Comparison of ENCODE assay signal across 9 mouse cellular contexts in the genomic region with DNA sequence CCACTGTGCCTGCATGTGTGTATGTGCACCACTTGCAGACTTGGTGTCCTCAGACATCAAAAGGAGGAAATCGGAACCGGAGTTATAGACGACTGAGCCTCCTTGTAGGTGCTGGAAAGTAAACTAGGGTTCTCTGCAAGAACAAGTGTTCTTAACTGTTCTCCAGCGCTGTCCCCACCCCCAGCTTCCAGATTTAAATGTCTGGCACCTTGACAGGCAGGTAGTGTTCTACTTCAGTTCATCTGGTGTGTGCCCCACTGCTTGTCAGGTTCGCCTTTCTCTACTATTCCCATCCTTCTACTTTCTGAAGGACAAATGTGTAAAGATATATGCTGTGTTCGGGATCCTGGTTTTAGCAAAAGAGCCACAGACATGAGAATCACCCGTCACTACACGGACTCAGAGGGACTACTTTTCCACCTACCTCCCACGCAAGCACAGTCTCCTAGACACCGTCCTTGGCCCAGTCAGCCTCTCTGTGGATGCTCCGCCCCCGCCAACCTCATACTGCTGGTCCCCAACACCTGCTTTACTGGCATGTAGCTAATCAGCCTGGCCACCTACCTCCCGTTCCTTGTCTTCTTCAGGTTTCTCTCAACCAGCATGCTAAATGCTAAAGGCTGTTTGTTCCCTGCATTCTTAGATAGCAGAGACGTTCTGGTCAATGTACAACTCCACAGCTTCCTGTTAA. TPM values are rescaled to one million over a fixed set of nuclear protein-coding genes. Genes with fewer than 3 reads are reported as not detected.
DNase-seq lines count a peak whose midpoint lies in the region; ATAC-seq lines count a peak whose summit lies in the region.
"Had no signal": no experiment of that assay in that cellular context is flagged by ENCODE, and none has a peak within 500 bp of the region (broad histone marks: within the 10 kb centered on the region; RNA-seq: fewer than 3 reads in every experiment).

No protein-coding gene starts in this region.

- ATAC-seq in megakaryocyte, adult 5-6 weeks (ENCODE audit: poor library complexity, severe bottlenecking): no peak
- ATAC-seq in midbrain, embryonic 14.5 days (ENCODE audit: low FRiP score, low TSS enrichment): no peak
- no peak for ATAC-seq in megakaryocyte-erythroid progenitor cell, adult 5-6 weeks (replicated peaks; ENCODE audit: low FRiP score, low TSS enrichment, poor library complexity, severe bottlenecking)

- H3K4me1 ChIP-seq in megakaryocyte, embryonic 14.5 days: peaks cover 63% of the 10 kb centered on the region
- peaks cover 8% of the 10 kb centered on the region for H3K4me1 ChIP-seq in midbrain, embryonic 14.5 days (ENCODE audit: control insufficient read depth, insufficient read depth, low read length)

- no peak overlapping the region for H3K4me2 ChIP-seq in midbrain, embryonic 14.5 days (ENCODE audit: low read length)
- H3K4me2 ChIP-seq: midbrain, embryonic 12.5 days had no signal

- peak; percentile 77 to 85 for DNase-seq in cerebellum, postnatal 25 days
- peak; percentile 33 to 47 for DNase-seq in layer of hippocampus, postnatal 25 days (ENCODE audit: extremely low spot score in 1 of 2, low spot score in 1 of 2)
- DNase-seq in right cerebral cortex, postnatal 36 days (ENCODE audit: low spot score in 2 of 2): peak; percentile 67 to 82
- no peak for DNase-seq in midbrain, embryonic 14.5 days
- DNase-seq in thymus, postnatal 14 days: no peak

- H3K27me3 ChIP-seq in megakaryocyte, embryonic 14.5 days (replicated peaks): peaks cover 2% of the 10 kb centered on the region
- H3K27me3 ChIP-seq in midbrain, embryonic 14.5 days (ENCODE audit: control insufficient read depth, insufficient read depth, low read length): no peaks in the 10 kb centered on the region
- H3K27me3 ChIP-seq: midbrain, embryonic 12.5 days had no signal

- H3K36me3 ChIP-seq in megakaryocyte, embryonic 14.5 days (replicated peaks; ENCODE audit: low read length): peaks cover 52% of the 10 kb centered on the region
- H3K36me3 ChIP-seq in midbrain, embryonic 14.5 days (ENCODE audit: control insufficient read depth, insufficient read depth, low read length): 0 out of 2 replicates have a peak, but pooled peaks cover 4% of the 10 kb centered on the region

- no peak overlapping the region for H3K27ac ChIP-seq in midbrain, embryonic 14.5 days (replicated peaks; ENCODE audit: low read depth, low read length)
- H3K27ac ChIP-seq: midbrain, embryonic 12.5 days had no signal

- WGBS in midbrain, embryonic 14.5 days: 91% methylated on average over 14 of the region's 14 CpGs

- H3K9me3 ChIP-seq in megakaryocyte, embryonic 14.5 days: no peaks in the 10 kb centered on the region
- H3K9me3 ChIP-seq in midbrain, embryonic 14.5 days (ENCODE audit: control insufficient read depth, low read length): no peaks in the 10 kb centered on the region
- H3K9me3 ChIP-seq: midbrain, embryonic 12.5 days had no signal

- H3K4me3 ChIP-seq in megakaryocyte, embryonic 14.5 days (replicated peaks): peak overlapping the region; percentile 74
- H3K4me3 ChIP-seq in midbrain, embryonic 14.5 days (replicated peaks; ENCODE audit: low read depth, low read length): no peak overlapping the region
- H3K4me3 ChIP-seq: midbrain, embryonic 12.5 days had no signal

- no peak overlapping the region for H3K9ac ChIP-seq in midbrain, embryonic 14.5 days (replicated peaks; ENCODE audit: low read length)
- H3K9ac ChIP-seq: midbrain, embryonic 12.5 days had no signal

RNA-seq across cellular contexts. Expression of a gene that starts 6.2 kb away (rescaled TPM):
- 8.8 and 24.8 TPM in 2 replicates for polyA plus RNA-seq in megakaryocyte, embryonic 14.5 days (2012; ENCODE audit: insufficient read depth, low replicate concordance)
- 7.9 and 12.8 TPM in 2 replicates for total RNA-seq in megakaryocyte, adult 5-6 weeks (2015)
- 9.1 and 16.1 TPM in 2 replicates for total RNA-seq in megakaryocyte, adult 5-6 weeks (2017)
- total RNA-seq in layer of hippocampus, postnatal 25 days (2021): 10 to 100 TPM; 41.0 to 52.9 TPM
- 29.4 and 46.9 TPM in 2 replicates for polyA plus RNA-seq in midbrain, embryonic 14.5 days (2014; fragmentation: Nextera tagmentation; extraction: Ambion mirVana)
- total RNA-seq in megakaryocyte-erythroid progenitor cell, adult 5-6 weeks (2014; fragmentation: Nextera tagmentation): 2.4 and 8.9 TPM in 2 replicates
- total RNA-seq in megakaryocyte-erythroid progenitor cell, adult 5-6 weeks (2017): 7.9 and 30.2 TPM in 2 replicates

RNA-seq across cellular contexts. Expression of a gene that starts 31.4 kb away (rescaled TPM):
- 48.5 and 65.5 TPM in 2 replicates for polyA plus RNA-seq in megakaryocyte, embryonic 14.5 days (2012; ENCODE audit: insufficient read depth, low replicate concordance)
- 44.2 and 45.2 TPM in 2 replicates for total RNA-seq in megakaryocyte, adult 5-6 weeks (2015)
- 33.8 and 36.5 TPM in 2 replicates for total RNA-seq in megakaryocyte, adult 5-6 weeks (2017)
- 100 to 1,000 TPM; 135 to 137 TPM for total RNA-seq in layer of hippocampus, postnatal 25 days (2021)
- 53.6 and 57.9 TPM in 2 replicates for polyA plus RNA-seq in midbrain, embryonic 14.5 days (2014; fragmentation: Nextera tagmentation; extraction: Ambion mirVana)
- 211 and 231 TPM in 2 replicates for total RNA-seq in megakaryocyte-erythroid progenitor cell, adult 5-6 weeks (2014; fragmentation: Nextera tagmentation)
- total RNA-seq in megakaryocyte-erythroid progenitor cell, adult 5-6 weeks (2017): 102 and 156 TPM in 2 replicates

RNA-seq across cellular contexts. Expression of a gene that starts 31.4 kb away (rescaled TPM):
- polyA plus RNA-seq in megakaryocyte, embryonic 14.5 days (2012; ENCODE audit: insufficient read depth, low replicate concordance): not detected in 2 replicates
- total RNA-seq in megakaryocyte, adult 5-6 weeks (2015): not detected in 2 replicates
- not detected in 2 replicates for total RNA-seq in megakaryocyte, adult 5-6 weeks (2017)
- under 1 TPM in 1 of 2 experiments, not detected in 1; 0.52 TPM for total RNA-seq in layer of hippocampus, postnatal 25 days (2021)
- 0.16 and 0.32 TPM in 2 replicates for polyA plus RNA-seq in midbrain, embryonic 14.5 days (2014; fragmentation: Nextera tagmentation; extraction: Ambion mirVana)
- not detected in 2 replicates for total RNA-seq in megakaryocyte-erythroid progenitor cell, adult 5-6 weeks (2014; fragmentation: Nextera tagmentation)
- total RNA-seq in megakaryocyte-erythroid progenitor cell, adult 5-6 weeks (2017): not detected in 2 replicates

RNA-seq across cellular contexts. Expression of a gene that starts 32.7 kb away (rescaled TPM):
- polyA plus RNA-seq in megakaryocyte, embryonic 14.5 days (2012; ENCODE audit: insufficient read depth, low replicate concordance): 1.9 and 3.1 TPM in 2 replicates
- 1.0 and 1.6 TPM in 2 replicates for total RNA-seq in megakaryocyte, adult 5-6 weeks (2015)
- 0.04 and 0.15 TPM in 2 replicates for total RNA-seq in megakaryocyte, adult 5-6 weeks (2017)
- total RNA-seq in layer of hippocampus, postnatal 25 days (2021): 1 to 10 TPM; 2.0 TPM
- polyA plus RNA-seq in midbrain, embryonic 14.5 days (2014; fragmentation: Nextera tagmentation; extraction: Ambion mirVana): 0.61 and 0.70 TPM in 2 replicates
- 0.87 TPM in 1 of 2 replicates, not detected in the other for total RNA-seq in megakaryocyte-erythroid progenitor cell, adult 5-6 weeks (2014; fragmentation: Nextera tagmentation)
- 0.19 and 1.4 TPM in 2 replicates for total RNA-seq in megakaryocyte-erythroid progenitor cell, adult 5-6 weeks (2017)

RNA-seq across cellular contexts. Expression of a gene that starts 38.5 kb away (rescaled TPM):
- polyA plus RNA-seq in megakaryocyte, embryonic 14.5 days (2012; ENCODE audit: insufficient read depth, low replicate concordance): 22.6 and 23.9 TPM in 2 replicates
- total RNA-seq in megakaryocyte, adult 5-6 weeks (2015): 18.9 and 20.3 TPM in 2 replicates
- total RNA-seq in megakaryocyte, adult 5-6 weeks (2017): 3.7 and 6.0 TPM in 2 replicates
- 10 to 100 TPM; 39.2 to 40.1 TPM for total RNA-seq in layer of hippocampus, postnatal 25 days (2021)
- polyA plus RNA-seq in midbrain, embryonic 14.5 days (2014; fragmentation: Nextera tagmentation; extraction: Ambion mirVana): 58.2 and 75.9 TPM in 2 replicates
- total RNA-seq in megakaryocyte-erythroid progenitor cell, adult 5-6 weeks (2014; fragmentation: Nextera tagmentation): 26.3 and 37.6 TPM in 2 replicates
- 9.3 and 19.8 TPM in 2 replicates for total RNA-seq in megakaryocyte-erythroid progenitor cell, adult 5-6 weeks (2017)

Comparison
In these comparisons a context has a peak if more than half of its experiments do, and no peak if none do; other contexts are left out.
1. DNase-seq: peak in cerebellum, postnatal 25 days (2 of 2), layer of hippocampus, postnatal 25 days (2 of 2) and right cerebral cortex, postnatal 36 days (2 of 2); none in midbrain, embryonic 14.5 days (single experiment) and thymus, postnatal 14 days (single experiment).